Mouse (Mus musculus): Measurements from ENCODE around the gene Unc93b1. TPM values are rescaled to one million over a fixed set of nuclear protein-coding genes. Genes with fewer than 3 reads are reported as not detected.
A peak's percentile ranks its signal among the peaks of the same experiment; 100 is the strongest.

Unc93b1 gene
- polyA plus RNA-seq, 1 experiment from 2014 or later, result 48.1 TPM

DNA sequence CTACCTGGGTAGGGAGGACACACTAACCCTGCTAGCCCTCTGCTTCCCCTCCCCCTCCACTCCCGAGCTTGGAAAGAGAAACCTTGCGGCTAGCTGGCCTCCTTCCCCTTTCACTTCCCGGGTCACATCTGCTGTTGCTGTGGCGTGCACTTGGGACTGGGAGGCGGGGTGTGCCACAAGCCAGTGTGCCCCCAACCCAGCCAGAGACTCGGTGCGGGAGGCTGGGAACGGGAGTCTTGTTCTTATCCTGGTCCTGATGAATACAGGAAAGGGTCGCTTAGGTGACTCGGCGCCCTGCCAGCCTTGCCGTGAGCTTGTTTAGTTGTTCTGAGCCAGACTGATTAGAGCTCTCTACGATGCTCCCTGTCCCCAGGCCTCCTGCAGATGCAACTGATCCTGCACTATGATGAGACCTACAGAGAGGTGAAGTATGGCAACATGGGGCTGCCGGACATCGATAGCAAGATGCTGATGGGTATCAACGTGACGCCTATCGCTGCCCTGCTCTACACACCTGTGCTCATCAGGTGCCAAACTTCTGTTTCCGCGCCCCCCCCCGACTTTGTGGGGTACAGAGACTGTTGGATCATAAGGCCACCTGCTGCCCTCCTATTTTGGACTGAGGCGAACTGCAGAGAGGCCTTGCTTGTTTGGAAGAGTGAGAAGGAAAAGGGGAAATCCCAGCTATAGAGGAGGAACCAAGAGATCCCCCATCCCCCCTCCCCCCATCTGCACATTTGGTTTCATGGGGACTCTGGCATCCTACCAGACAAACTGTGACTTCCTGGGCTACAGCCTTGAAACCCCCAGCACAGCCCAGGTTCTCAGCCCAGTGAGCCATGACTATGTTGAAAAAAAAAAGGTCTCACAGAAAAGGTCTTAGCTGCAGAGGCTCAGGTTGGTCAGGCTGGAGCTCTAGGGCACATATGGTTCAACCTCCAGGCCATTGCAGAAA, 1.2 kb downstream of the Unc93b1 start:
- ATAC-seq, result peak; percentile 57
- TF ChIP-seq CTCF (IDR thresholded peaks at IDR 0.05; ENCODE audit: low read depth), result no peak
- no peak for TF ChIP-seq EP300 (IDR thresholded peaks at IDR 0.05; ENCODE audit: low read depth)
- peak overlapping the region; percentile 62 for H3K9ac ChIP-seq (replicated peaks)

DNA sequence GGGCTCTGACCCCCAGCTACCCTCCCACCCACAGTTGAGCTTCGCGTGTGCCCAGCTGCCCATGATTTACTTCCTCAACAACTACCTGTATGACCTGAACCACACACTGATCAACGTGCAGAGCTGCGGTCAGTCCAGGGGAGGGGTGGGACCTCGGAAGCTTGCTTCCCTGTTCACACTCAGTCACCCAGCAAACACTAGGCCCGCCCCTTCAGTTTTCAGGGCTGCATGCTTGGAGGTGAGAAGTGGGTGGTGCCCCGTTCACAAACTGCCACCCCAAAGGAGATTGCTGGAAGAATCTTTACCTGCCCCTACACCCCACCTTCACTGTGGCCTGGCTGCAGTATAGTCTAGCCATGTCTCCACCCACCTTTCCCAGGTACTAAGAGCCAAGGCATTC, 7.3 kb downstream of the Unc93b1 start:
- Histone ChIP-seq H3K9me3 (ENCODE audit: low read length) (no peaks in the 10 kb centered on the region), H3K9ac (replicated peaks) (no peak overlapping the region), H3K27me3 (ENCODE audit: insufficient read depth, low read length) (no peaks in the 10 kb centered on the region), H3K36me3 (replicated peaks; ENCODE audit: insufficient read depth, low read length) (peaks cover 21% of the 10 kb centered on the region), H3K4me1 (ENCODE audit: insufficient read depth) (peaks cover 16% of the 10 kb centered on the region), H3K4me2 (ENCODE audit: low read depth, low read length) (no peak overlapping the region), H3K27ac (ENCODE audit: low read depth) (no peak overlapping the region), H3K4me3 (ENCODE audit: low read depth, low read length) (no peak overlapping the region)
- ATAC-seq, result no peak
- DNase-seq, result no peak
- WGBS (ENCODE audit: insufficient replicate concordance), result 80% methylated on average over 7 of the region's 7 CpGs
- TF ChIP-seq EP300 (IDR thresholded peaks at IDR 0.05; ENCODE audit: low read depth) (no peak), CTCF (IDR thresholded peaks at IDR 0.05; ENCODE audit: low read depth) (no peak)

More for the DNA sequence above, 1.2 kb downstream of the Unc93b1 start:
- Histone ChIP-seq H3K27me3 (ENCODE audit: insufficient read depth, low read length) (no peaks in the 10 kb centered on the region), H3K9me3 (ENCODE audit: low read length) (no peaks in the 10 kb centered on the region), H3K4me1 (ENCODE audit: insufficient read depth) (peaks cover 13% of the 10 kb centered on the region), H3K36me3 (replicated peaks; ENCODE audit: insufficient read depth, low read length) (peaks cover 3% of the 10 kb centered on the region; the same call in 1 of the 2 replicates), H3K4me2 (ENCODE audit: low read depth, low read length) (peak overlapping the region; percentile 75), H3K4me3 (ENCODE audit: low read depth, low read length) (peak overlapping the region; percentile 58), H3K27ac (ENCODE audit: low read depth) (peak overlapping the region; percentile 81)
- WGBS (ENCODE audit: insufficient replicate concordance), result 4% methylated on average over 22 of the region's 22 CpGs
- DNase-seq, result peak; percentile 79

DNA sequence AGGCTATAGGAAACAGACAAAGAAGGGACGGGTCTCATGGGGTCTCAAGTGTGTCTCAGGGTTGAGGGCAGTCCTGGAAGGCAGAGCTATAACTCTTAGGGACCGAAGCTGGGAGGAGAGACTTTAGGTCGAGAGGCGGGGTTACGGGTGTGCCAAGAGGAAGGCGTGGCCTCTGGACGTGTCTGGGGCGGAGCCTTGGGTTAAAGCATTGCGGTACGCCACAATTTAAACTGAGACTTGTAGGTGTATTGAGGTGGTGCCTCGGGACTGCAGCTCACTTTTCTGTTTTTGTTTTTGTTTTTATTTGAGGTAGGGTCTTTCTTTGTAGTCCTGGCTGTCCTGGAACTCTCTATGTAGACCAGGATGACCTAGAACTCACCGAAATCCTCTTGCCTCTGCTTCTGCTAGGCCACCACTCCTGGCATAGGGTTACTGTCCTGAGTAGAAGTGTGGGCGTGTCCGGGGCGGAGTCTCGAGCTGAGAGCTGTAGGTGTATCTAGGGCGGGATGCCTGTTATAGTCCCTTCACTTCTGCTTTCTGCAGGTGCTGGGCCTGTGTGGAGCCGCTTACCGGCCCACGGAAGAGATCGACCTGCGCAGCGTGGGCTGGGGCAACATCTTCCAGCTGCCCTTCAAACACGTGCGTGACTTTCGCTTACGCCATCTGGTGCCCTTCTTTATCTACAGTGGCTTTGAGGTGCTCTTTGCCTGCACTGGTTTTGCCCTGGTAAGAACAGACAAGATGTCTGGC, 8.2 kb downstream of the Unc93b1 start:
- peak overlapping the region; percentile 36 for H3K4me2 ChIP-seq (ENCODE audit: low read depth, low read length)
- DNase-seq, result peak; percentile 81

DNA sequence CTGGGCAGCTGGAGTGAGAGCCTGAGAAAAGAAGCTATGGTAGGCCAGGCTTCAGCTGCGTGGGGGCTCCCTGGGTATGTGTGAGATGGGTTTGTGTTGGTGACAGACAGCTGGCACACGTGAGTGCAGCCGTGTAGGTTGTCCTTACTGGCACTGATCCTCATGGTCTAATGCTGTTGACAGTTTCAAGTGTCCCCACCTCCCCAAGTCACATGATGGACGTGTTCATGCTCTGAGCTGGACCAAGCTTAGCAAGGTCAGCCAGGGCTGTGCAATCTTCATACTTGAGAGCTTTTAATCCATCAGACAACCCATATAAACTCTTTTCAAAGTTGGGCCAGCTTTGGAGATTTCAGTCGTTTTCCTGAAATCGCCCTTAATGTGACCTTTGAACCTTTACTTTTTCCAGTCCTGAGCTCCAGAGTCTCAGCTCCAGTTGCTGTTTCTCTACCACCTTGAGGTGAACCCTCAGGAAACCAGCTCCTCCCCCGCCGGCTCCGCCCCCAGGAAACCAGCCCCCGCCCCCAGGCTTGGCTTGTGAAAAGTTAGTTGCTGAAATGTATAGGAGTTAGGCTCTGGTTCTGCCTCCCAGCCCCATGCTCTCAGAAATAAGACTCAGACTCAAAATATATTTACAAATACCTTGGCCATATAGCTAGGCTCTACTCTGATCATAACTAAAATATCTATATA, 11.0 kb downstream of the Unc93b1 start:
- Histone ChIP-seq H3K36me3 (replicated peaks; ENCODE audit: insufficient read depth, low read length) (peaks cover 39% of the 10 kb centered on the region), H3K27ac (ENCODE audit: low read depth) (no peak overlapping the region), H3K4me2 (ENCODE audit: low read depth, low read length) (no peak overlapping the region), H3K9me3 (ENCODE audit: low read length) (no peaks in the 10 kb centered on the region), H3K4me3 (ENCODE audit: low read depth, low read length) (no peak overlapping the region), H3K27me3 (ENCODE audit: insufficient read depth, low read length) (no peaks in the 10 kb centered on the region), H3K4me1 (ENCODE audit: insufficient read depth) (peaks cover 16% of the 10 kb centered on the region), H3K9ac (replicated peaks) (no peak overlapping the region)
- peak; percentile 27; the same call in 1 of the 2 replicates for ATAC-seq
- DNase-seq, result peak; percentile 65
- WGBS (ENCODE audit: insufficient replicate concordance), result 26% methylated on average over 10 of the region's 10 CpGs
- TF ChIP-seq EP300 (IDR thresholded peaks at IDR 0.05; ENCODE audit: low read depth) (no peak), CTCF (IDR thresholded peaks at IDR 0.05; ENCODE audit: low read depth) (no peak)

More for the DNA sequence above, 8.2 kb downstream of the Unc93b1 start:
- Histone ChIP-seq H3K27ac (ENCODE audit: low read depth) (no peak overlapping the region), H3K4me1 (ENCODE audit: insufficient read depth) (peaks cover 16% of the 10 kb centered on the region), H3K4me3 (ENCODE audit: low read depth, low read length) (no peak overlapping the region), H3K9ac (replicated peaks) (no peak overlapping the region), H3K9me3 (ENCODE audit: low read length) (no peaks in the 10 kb centered on the region), H3K27me3 (ENCODE audit: insufficient read depth, low read length) (no peaks in the 10 kb centered on the region), H3K36me3 (replicated peaks; ENCODE audit: insufficient read depth, low read length) (peaks cover 28% of the 10 kb centered on the region)
- TF ChIP-seq EP300 (IDR thresholded peaks at IDR 0.05; ENCODE audit: low read depth) (no peak), CTCF (IDR thresholded peaks at IDR 0.05; ENCODE audit: low read depth) (no peak; the same call in 1 of the 2 replicates)
- ATAC-seq, result peak; percentile 59
- WGBS (ENCODE audit: insufficient replicate concordance), result 25% methylated on average over 27 of the region's 27 CpGs

DNA sequence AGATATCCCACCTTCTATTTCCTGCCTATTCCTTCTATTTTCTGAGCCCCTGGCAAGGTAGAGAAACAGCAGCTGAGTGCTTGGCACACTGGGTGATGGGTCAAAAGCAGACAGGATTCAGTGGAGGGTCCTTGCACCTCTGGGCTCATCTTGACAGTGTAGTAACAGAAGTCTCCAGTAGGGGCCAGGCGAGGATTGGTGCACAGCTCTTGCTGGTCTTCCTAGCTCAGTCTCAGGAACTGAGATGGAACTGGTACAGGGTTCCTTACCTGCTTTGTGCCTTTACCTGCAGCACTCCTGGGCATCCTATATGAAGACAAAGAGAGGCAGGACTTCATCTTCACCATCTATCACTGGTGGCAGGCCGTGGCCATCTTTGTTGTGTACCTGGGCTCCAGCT, 11.7 kb downstream of the Unc93b1 start:
- 21% methylated on average over 2 of the region's 2 CpGs for WGBS (ENCODE audit: insufficient replicate concordance)
- Histone ChIP-seq H3K4me1 (ENCODE audit: insufficient read depth) (peaks cover 16% of the 10 kb centered on the region), H3K27me3 (ENCODE audit: insufficient read depth, low read length) (no peaks in the 10 kb centered on the region), H3K36me3 (replicated peaks; ENCODE audit: insufficient read depth, low read length) (peaks cover 37% of the 10 kb centered on the region), H3K9ac (replicated peaks) (no peak overlapping the region), H3K4me2 (ENCODE audit: low read depth, low read length) (no peak overlapping the region), H3K9me3 (ENCODE audit: low read length) (no peaks in the 10 kb centered on the region), H3K27ac (ENCODE audit: low read depth) (no peak overlapping the region), H3K4me3 (ENCODE audit: low read depth, low read length) (no peak overlapping the region)
- peak; percentile 61 for ATAC-seq
- peak; percentile 74 for DNase-seq
- peak; percentile 93 for TF ChIP-seq CTCF (IDR thresholded peaks at IDR 0.05; ENCODE audit: low read depth)
- TF ChIP-seq EP300 (IDR thresholded peaks at IDR 0.05; ENCODE audit: low read depth), result no peak
